Mouse (Mus musculus): ENCODE measurements around the gene Syt1.

- TF ChIP-seq ZNF384 (IDR thresholded peaks at IDR 0.05; ENCODE audit: low read depth, low read length) (no peak), MAFK (IDR thresholded peaks at IDR 0.05; ENCODE audit: insufficient read depth, low read depth, low read length) (no peak), ZC3H11A (IDR thresholded peaks at IDR 0.05; ENCODE audit: borderline replicate concordance, low read depth, low read length) (no peak), CHD2 (IDR thresholded peaks at IDR 0.05; ENCODE audit: low read depth, low read length) (no peak), HCFC1 (IDR thresholded peaks at IDR 0.05; ENCODE audit: borderline replicate concordance, insufficient read depth, low read length) (no peak)
Observed at GRCm38 (mm10) chr10:108504128-108504870, 506.5 kb downstream of the Syt1 start.
